Mouse (Mus musculus): ENCODE results near the gene Cela1. TPM values are rescaled to one million over a fixed set of nuclear protein-coding genes. Genes with fewer than 3 reads are reported as not detected.

The Cela1 gene
- polyA plus RNA-seq, 1 experiment from 2014 or later = 1.9 TPM

- H3K27me3 ChIP-seq = peaks cover 24% of the 10 kb centered on the region
- no peak overlapping the region for H3K4me3 ChIP-seq
- no peak overlapping the region for H3K4me2 ChIP-seq (replicated peaks)
- H3K27ac ChIP-seq = no peak overlapping the region
- no peaks in the 10 kb centered on the region for H3K36me3 ChIP-seq
- no peak for ATAC-seq (ENCODE audit: low FRiP score)
- peaks cover 9% of the 10 kb centered on the region for H3K4me1 ChIP-seq
- H3K9ac ChIP-seq = no peak overlapping the region
- no peaks in the 10 kb centered on the region for H3K9me3 ChIP-seq (replicated peaks)
- 72% methylated on average over 10 of the region's 10 CpGs for WGBS
Measured at GRCm38 (mm10) chr15:100701108-100701507, 13.4 kb upstream of the Cela1 start.

- H3K4me1 ChIP-seq = peaks cover 9% of the 10 kb centered on the region
- 80% methylated on average over 5 of the region's 5 CpGs for WGBS
- no peak overlapping the region for H3K4me2 ChIP-seq (replicated peaks)
- no peaks in the 10 kb centered on the region for H3K9me3 ChIP-seq (replicated peaks)
- no peaks in the 10 kb centered on the region for H3K36me3 ChIP-seq
- ATAC-seq (ENCODE audit: low FRiP score) = no peak
- H3K27me3 ChIP-seq = peaks cover 24% of the 10 kb centered on the region
- no peak overlapping the region for H3K9ac ChIP-seq
- H3K27ac ChIP-seq = no peak overlapping the region
- no peak overlapping the region for H3K4me3 ChIP-seq
Measured at GRCm38 (mm10) chr15:100700424-100700823, 12.7 kb upstream of the Cela1 start.

GRCm38 (mm10) chr15:100699386-100699785, 11.7 kb upstream of the Cela1 start:
- Histone ChIP-seq H3K36me3 (no peaks in the 10 kb centered on the region), H3K27me3 (peaks cover 19% of the 10 kb centered on the region), H3K4me3 (no peak overlapping the region), H3K9me3 (replicated peaks) (no peaks in the 10 kb centered on the region), H3K9ac (no peak overlapping the region), H3K27ac (no peak overlapping the region), H3K4me2 (replicated peaks) (no peak overlapping the region), H3K4me1 (peaks cover 9% of the 10 kb centered on the region)
- ATAC-seq (ENCODE audit: low FRiP score) = no peak
- 75% methylated on average over 6 of the region's 6 CpGs for WGBS

GRCm38 (mm10) chr15:100698078-100698477, 10.4 kb upstream of the Cela1 start:
- Histone ChIP-seq H3K36me3 (no peaks in the 10 kb centered on the region), H3K27me3 (peaks cover 6% of the 10 kb centered on the region), H3K4me1 (0 out of 2 replicates have a peak, but pooled peaks cover 2% of the 10 kb centered on the region), H3K27ac (no peak overlapping the region), H3K9me3 (replicated peaks) (no peaks in the 10 kb centered on the region), H3K9ac (no peak overlapping the region), H3K4me3 (no peak overlapping the region), H3K4me2 (replicated peaks) (no peak overlapping the region)
- ATAC-seq (ENCODE audit: low FRiP score) = no peak
- WGBS = 79% methylated on average over 10 of the region's 10 CpGs

GRCm38 (mm10) chr15:100694406-100694805, 6.7 kb upstream of the Cela1 start:
- ATAC-seq (ENCODE audit: low FRiP score) = no peak
- H3K9ac ChIP-seq = no peak overlapping the region
- H3K36me3 ChIP-seq = no peaks in the 10 kb centered on the region
- H3K27me3 ChIP-seq = no peaks in the 10 kb centered on the region
- H3K4me1 ChIP-seq = 0 out of 2 replicates have a peak, but pooled peaks cover 2% of the 10 kb centered on the region
- no peak overlapping the region for H3K27ac ChIP-seq
- peaks cover 10% of the 10 kb centered on the region for H3K9me3 ChIP-seq (replicated peaks)
- 89% methylated on average over 9 of the region's 9 CpGs for WGBS
- H3K4me2 ChIP-seq (replicated peaks) = no peak overlapping the region
- no peak overlapping the region for H3K4me3 ChIP-seq

GRCm38 (mm10) chr15:100691990-100692389, 4.3 kb upstream of the Cela1 start:
- Histone ChIP-seq H3K36me3 (no peaks in the 10 kb centered on the region), H3K4me2 (replicated peaks) (no peak overlapping the region), H3K9me3 (replicated peaks) (peaks cover 10% of the 10 kb centered on the region), H3K4me3 (no peak overlapping the region), H3K27me3 (no peaks in the 10 kb centered on the region), H3K4me1 (peaks cover 2% of the 10 kb centered on the region; the same call in 1 of the 2 replicates), H3K27ac (no peak overlapping the region), H3K9ac (no peak overlapping the region)
- 78% methylated on average over 3 of the region's 3 CpGs for WGBS
- no peak for ATAC-seq (ENCODE audit: low FRiP score)

- no peak for ATAC-seq (ENCODE audit: low FRiP score)
- 54% methylated on average over 12 of the region's 12 CpGs for WGBS
- Histone ChIP-seq H3K4me3 (no peak overlapping the region), H3K27ac (no peak overlapping the region), H3K36me3 (no peaks in the 10 kb centered on the region), H3K9ac (no peak overlapping the region; the same call in 1 of the 2 replicates), H3K4me2 (replicated peaks) (no peak overlapping the region), H3K27me3 (0 out of 2 replicates have a peak, but pooled peaks cover 5% of the 10 kb centered on the region), H3K4me1 (no peaks in the 10 kb centered on the region; the same call in 1 of the 2 replicates), H3K9me3 (replicated peaks) (peaks cover 10% of the 10 kb centered on the region)
Measured at GRCm38 (mm10) chr15:100686989-100687388, 732 bp downstream of the Cela1 start.

- H3K36me3 ChIP-seq = no peaks in the 10 kb centered on the region
- H3K27ac ChIP-seq = no peak overlapping the region
- 0 out of 2 replicates have a peak, but pooled peaks cover 5% of the 10 kb centered on the region for H3K27me3 ChIP-seq
- H3K4me3 ChIP-seq = no peak overlapping the region
- no peaks in the 10 kb centered on the region; the same call in 1 of the 2 replicates for H3K4me1 ChIP-seq
- 82% methylated on average over 6 of the region's 6 CpGs for WGBS
- H3K9ac ChIP-seq = no peak overlapping the region
- no peak for ATAC-seq (ENCODE audit: low FRiP score)
- H3K9me3 ChIP-seq (replicated peaks) = peaks cover 10% of the 10 kb centered on the region
- no peak overlapping the region for H3K4me2 ChIP-seq (replicated peaks)
Measured at GRCm38 (mm10) chr15:100686434-100686833, 1.3 kb downstream of the Cela1 start.

- ATAC-seq (ENCODE audit: low FRiP score) = no peak
- H3K9me3 ChIP-seq (replicated peaks) = peaks cover 9% of the 10 kb centered on the region
- 89% methylated on average over 8 of the region's 8 CpGs for WGBS
- no peaks in the 10 kb centered on the region for H3K36me3 ChIP-seq
- H3K4me3 ChIP-seq = no peak overlapping the region
- H3K9ac ChIP-seq = no peak overlapping the region
- no peak overlapping the region for H3K27ac ChIP-seq
- H3K27me3 ChIP-seq = 0 out of 2 replicates have a peak, but pooled peaks cover 5% of the 10 kb centered on the region
- no peaks in the 10 kb centered on the region; the same call in 1 of the 2 replicates for H3K4me1 ChIP-seq
- H3K4me2 ChIP-seq (replicated peaks) = no peak overlapping the region
Measured at GRCm38 (mm10) chr15:100685849-100686248, 1.9 kb downstream of the Cela1 start.

GRCm38 (mm10) chr15:100685255-100685654, 2.5 kb downstream of the Cela1 start:
- Histone ChIP-seq H3K4me1 (no peaks in the 10 kb centered on the region; the same call in 1 of the 2 replicates), H3K4me3 (no peak overlapping the region), H3K36me3 (no peaks in the 10 kb centered on the region), H3K9ac (no peak overlapping the region), H3K27ac (no peak overlapping the region), H3K27me3 (0 out of 2 replicates have a peak, but pooled peaks cover 5% of the 10 kb centered on the region), H3K9me3 (replicated peaks) (peaks cover 3% of the 10 kb centered on the region), H3K4me2 (replicated peaks) (no peak overlapping the region)
- ATAC-seq (ENCODE audit: low FRiP score) = no peak
- 23% methylated on average over 13 of the region's 13 CpGs for WGBS

- ATAC-seq (ENCODE audit: low FRiP score) = no peak
- Histone ChIP-seq H3K27ac (no peak overlapping the region), H3K27me3 (0 out of 2 replicates have a peak, but pooled peaks cover 5% of the 10 kb centered on the region), H3K9ac (no peak overlapping the region), H3K4me3 (no peak overlapping the region), H3K9me3 (replicated peaks) (no peaks in the 10 kb centered on the region), H3K36me3 (no peaks in the 10 kb centered on the region), H3K4me2 (replicated peaks) (no peak overlapping the region), H3K4me1 (no peaks in the 10 kb centered on the region; the same call in 1 of the 2 replicates)
- WGBS = 76% methylated on average over 10 of the region's 10 CpGs
Measured at GRCm38 (mm10) chr15:100684450-100684849, 3.3 kb downstream of the Cela1 start.

GRCm38 (mm10) chr15:100683041-100683440, 4.7 kb downstream of the Cela1 start:
- Histone ChIP-seq H3K9ac (no peak overlapping the region), H3K4me3 (no peak overlapping the region), H3K27ac (no peak overlapping the region), H3K9me3 (replicated peaks) (no peaks in the 10 kb centered on the region), H3K4me2 (replicated peaks) (no peak overlapping the region), H3K4me1 (no peaks in the 10 kb centered on the region; the same call in 1 of the 2 replicates), H3K27me3 (0 out of 2 replicates have a peak, but pooled peaks cover 5% of the 10 kb centered on the region), H3K36me3 (no peaks in the 10 kb centered on the region)
- no peak for ATAC-seq (ENCODE audit: low FRiP score)
- WGBS = 48% methylated on average over 2 of the region's 2 CpGs

- H3K9me3 ChIP-seq (replicated peaks) = no peaks in the 10 kb centered on the region
Measured at GRCm38 (mm10) chr15:100681770-100682169, 6.0 kb downstream of the Cela1 start.

More at GRCm38 (mm10) chr15:100681770-100682169, 6.0 kb downstream of the Cela1 start:
- WGBS = 29% methylated on average over 7 of the region's 7 CpGs
- Histone ChIP-seq H3K27me3 (0 out of 2 replicates have a peak, but pooled peaks cover 5% of the 10 kb centered on the region), H3K9ac (no peak overlapping the region), H3K4me2 (replicated peaks) (no peak overlapping the region), H3K36me3 (no peaks in the 10 kb centered on the region), H3K27ac (no peak overlapping the region), H3K4me3 (no peak overlapping the region), H3K4me1 (no peaks in the 10 kb centered on the region)
- no peak for ATAC-seq (ENCODE audit: low FRiP score)
